In genomic region chr3:65174564-65174963, GRCm38 (mm10) we compare ENCODE assay signal across 8 mouse cellular contexts.
A peak's percentile ranks its signal among the peaks of the same experiment; 100 is the strongest.
DNase-seq lines count a peak whose midpoint lies in the region; ATAC-seq and TF ChIP-seq lines count a peak whose summit lies in the region.
"Had no signal": no experiment of that assay in that cellular context is flagged by ENCODE, and none has a peak within 500 bp of the region (broad histone marks: within the 10 kb centered on the region; RNA-seq: fewer than 3 reads in every experiment).

No protein-coding gene starts in this region.

- no peak overlapping the region for H3K4me3 ChIP-seq in kidney, embryonic 16.5 days (ENCODE audit: low read length)
- no peak overlapping the region for H3K4me3 ChIP-seq in lung, postnatal 0 days (ENCODE audit: low read depth, low read length)
- H3K4me3 ChIP-seq: heart, embryonic 12.5 days had no signal

- H3K27me3 ChIP-seq in kidney, embryonic 16.5 days (ENCODE audit: insufficient read depth, low read length) = no peaks in the 10 kb centered on the region
- H3K27me3 ChIP-seq in lung, postnatal 0 days (replicated peaks; ENCODE audit: insufficient read depth, low read length) = no peaks in the 10 kb centered on the region
- H3K27me3 ChIP-seq: heart, embryonic 12.5 days had no signal

- H3K9ac ChIP-seq in kidney, embryonic 16.5 days (replicated peaks; ENCODE audit: low read length) = no peak overlapping the region
- H3K9ac ChIP-seq in lung, postnatal 0 days (replicated peaks; ENCODE audit: low read depth) = no peak overlapping the region
- H3K9ac ChIP-seq: heart, embryonic 12.5 days had no signal

- peak; percentile 63; the same call in 1 of the 2 replicates for ATAC-seq in kidney, embryonic 16.5 days (ENCODE audit: low FRiP score, low TSS enrichment)
- no peak for ATAC-seq in lung, postnatal 0 days

- no peaks in the 10 kb centered on the region for H3K36me3 ChIP-seq in kidney, embryonic 16.5 days (ENCODE audit: insufficient read depth, low read length)
- no peaks in the 10 kb centered on the region for H3K36me3 ChIP-seq in lung, postnatal 0 days (ENCODE audit: insufficient read depth, low read length)
- H3K36me3 ChIP-seq: heart, embryonic 12.5 days had no signal

- H3K4me2 ChIP-seq in kidney, embryonic 16.5 days (replicated peaks; ENCODE audit: low read depth, low read length) = no peak overlapping the region
- no peak overlapping the region for H3K4me2 ChIP-seq in lung, postnatal 0 days (replicated peaks; ENCODE audit: low read depth, low read length)
- H3K4me2 ChIP-seq: heart, embryonic 12.5 days had no signal

- H3K4me1 ChIP-seq in kidney, embryonic 16.5 days (ENCODE audit: insufficient read depth, low read length) = no peaks in the 10 kb centered on the region
- no peaks in the 10 kb centered on the region for H3K4me1 ChIP-seq in lung, postnatal 0 days (ENCODE audit: insufficient read depth, low read depth, low read length)
- H3K4me1 ChIP-seq: heart, embryonic 12.5 days had no signal

- no peak for DNase-seq in kidney, postnatal 25 days
- DNase-seq in cerebellum, adult 9-10 months = peak; percentile 57
- DNase-seq in frontal cortex, postnatal 36 days (ENCODE audit: low spot score in 2 of 2) = peak; percentile 28 to 51
- peak; percentile 25 to 39 for DNase-seq in right cerebral cortex, adult 2 months (ENCODE audit: low spot score in 2 of 2)
- no peak for DNase-seq in lung, postnatal 0 days (ENCODE audit: low spot score)
- DNase-seq in gastrocnemius, postnatal 14 days = no peak

- H3K9me3 ChIP-seq in kidney, embryonic 16.5 days (ENCODE audit: low read length) = no peaks in the 10 kb centered on the region
- H3K9me3 ChIP-seq in lung, postnatal 0 days (ENCODE audit: low read length) = no peaks in the 10 kb centered on the region
- H3K9me3 ChIP-seq: heart, embryonic 12.5 days had no signal

- no peak for TF ChIP-seq CTCF in lung, postnatal 0 days (IDR thresholded peaks at IDR 0.05)

- intact Hi-C loops in gastrocnemius, postnatal 14 days (cut with DNase I; ENCODE audit: low total_unique reads) = no loop called here

- no peak overlapping the region for H3K27ac ChIP-seq in kidney, embryonic 16.5 days (ENCODE audit: low read length)
- H3K27ac ChIP-seq in lung, postnatal 0 days (ENCODE audit: low read length) = no peak overlapping the region

- no peak for TF ChIP-seq EP300 in lung, postnatal 0 days (IDR thresholded peaks at IDR 0.05)

- 52% methylated on average over 12 of the region's 12 CpGs for WGBS in kidney, embryonic 16.5 days
- 70% methylated on average over 12 of the region's 12 CpGs for WGBS in lung, postnatal 0 days

Comparison
In these comparisons a context has a peak if more than half of its experiments do, and no peak if none do; other contexts are left out.
1. DNase-seq: peak in cerebellum, adult 9-10 months (single experiment), frontal cortex, postnatal 36 days (2 of 2) and right cerebral cortex, adult 2 months (2 of 2); none in kidney, postnatal 25 days (0 of 2), lung, postnatal 0 days (single experiment) and gastrocnemius, postnatal 14 days (single experiment).